Mouse (Mus musculus): ENCODE measurements around the gene Lurap1l. TPM values are rescaled to one million over a fixed set of nuclear protein-coding genes. Genes with fewer than 3 reads are reported as not detected.

Gene Lurap1l
- total and polyA plus RNA-seq, 2 experiments from 2014 or later = 2.1 to 7.5 TPM

- no peak overlapping the region for H3K4me3 ChIP-seq (ENCODE audit: low read depth, low read length)
- H3K27me3 ChIP-seq (ENCODE audit: control insufficient read depth, insufficient read depth, low read length) = no peaks in the 10 kb centered on the region
- H3K9me3 ChIP-seq (replicated peaks; ENCODE audit: control insufficient read depth, low read length) = no peaks in the 10 kb centered on the region
- H3K4me2 ChIP-seq (ENCODE audit: low read depth, low read length) = no peak overlapping the region
- no peaks in the 10 kb centered on the region for H3K36me3 ChIP-seq (replicated peaks; ENCODE audit: control insufficient read depth, insufficient read depth, low read length)
- no peaks in the 10 kb centered on the region for H3K4me1 ChIP-seq (ENCODE audit: control insufficient read depth, insufficient read depth)
- ATAC-seq (ENCODE audit: insufficient read depth, low read depth) = no peak
- DNase-seq (ENCODE audit: low spot score) = peak; percentile 39
- no peak overlapping the region for H3K9ac ChIP-seq (replicated peaks; ENCODE audit: low read depth, low read length)
- TF ChIP-seq EP300 (IDR thresholded peaks at IDR 0.05; ENCODE audit: low read depth) (no peak), CTCF (IDR thresholded peaks at IDR 0.05; ENCODE audit: low read depth) (peak; percentile 44)
- 36% methylated on average over 6 of the region's 6 CpGs for WGBS
- no peak overlapping the region for H3K27ac ChIP-seq (ENCODE audit: low read depth)
Measured at GRCm38 (mm10) chr4:80872847-80873644, 37.4 kb upstream of the Lurap1l start.

- Histone ChIP-seq H3K9me3 (replicated peaks; ENCODE audit: control insufficient read depth, low read length) (no peaks in the 10 kb centered on the region), H3K4me1 (ENCODE audit: control insufficient read depth, insufficient read depth) (no peaks in the 10 kb centered on the region), H3K27me3 (ENCODE audit: control insufficient read depth, insufficient read depth, low read length) (no peaks in the 10 kb centered on the region), H3K36me3 (replicated peaks; ENCODE audit: control insufficient read depth, insufficient read depth, low read length) (no peaks in the 10 kb centered on the region), H3K4me3 (ENCODE audit: low read depth, low read length) (no peak overlapping the region), H3K27ac (ENCODE audit: low read depth) (no peak overlapping the region), H3K9ac (replicated peaks; ENCODE audit: low read depth, low read length) (no peak overlapping the region), H3K4me2 (ENCODE audit: low read depth, low read length) (no peak overlapping the region)
- TF ChIP-seq EP300 (IDR thresholded peaks at IDR 0.05; ENCODE audit: low read depth) (no peak), CTCF (IDR thresholded peaks at IDR 0.05; ENCODE audit: low read depth) (no peak)
- no peak for ATAC-seq (ENCODE audit: insufficient read depth, low read depth)
- 45% methylated on average over 5 of the region's 5 CpGs for WGBS
- no peak for DNase-seq (ENCODE audit: low spot score)
Measured at GRCm38 (mm10) chr4:80874121-80874859, 36.2 kb upstream of the Lurap1l start.

DNA sequence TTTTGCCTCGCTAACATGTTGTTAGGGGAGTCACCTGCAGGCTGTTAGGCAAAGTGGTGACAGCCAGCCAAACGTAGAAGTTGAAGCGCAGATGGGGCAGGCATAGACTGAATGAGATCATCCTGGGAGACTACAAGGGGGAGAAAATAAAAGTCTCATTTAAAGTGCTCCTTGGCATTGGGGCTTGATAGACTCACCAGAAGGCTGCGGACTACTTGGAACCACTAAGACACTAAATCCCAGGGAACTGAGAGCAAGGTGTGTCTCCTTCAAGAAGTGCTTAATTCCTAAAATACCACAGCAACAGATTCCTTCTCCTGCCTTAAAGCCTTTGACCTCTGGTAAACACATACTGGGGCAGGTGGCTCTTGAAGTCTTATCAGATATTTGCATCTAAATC is 35.4 kb upstream of the Lurap1l start:
- Histone ChIP-seq H3K4me1 (ENCODE audit: control insufficient read depth, insufficient read depth) (no peaks in the 10 kb centered on the region), H3K4me3 (ENCODE audit: low read depth, low read length) (no peak overlapping the region), H3K36me3 (replicated peaks; ENCODE audit: control insufficient read depth, insufficient read depth, low read length) (no peaks in the 10 kb centered on the region), H3K27ac (ENCODE audit: low read depth) (no peak overlapping the region), H3K27me3 (ENCODE audit: control insufficient read depth, insufficient read depth, low read length) (no peaks in the 10 kb centered on the region), H3K9ac (replicated peaks; ENCODE audit: low read depth, low read length) (no peak overlapping the region), H3K4me2 (ENCODE audit: low read depth, low read length) (no peak overlapping the region), H3K9me3 (replicated peaks; ENCODE audit: control insufficient read depth, low read length) (no peaks in the 10 kb centered on the region)
- ATAC-seq (ENCODE audit: insufficient read depth, low read depth) = no peak
- WGBS = 52% methylated on average over 4 of the region's 4 CpGs
- TF ChIP-seq EP300 (IDR thresholded peaks at IDR 0.05; ENCODE audit: low read depth) (no peak), CTCF (IDR thresholded peaks at IDR 0.05; ENCODE audit: low read depth) (no peak)
- DNase-seq (ENCODE audit: low spot score) = no peak

DNA sequence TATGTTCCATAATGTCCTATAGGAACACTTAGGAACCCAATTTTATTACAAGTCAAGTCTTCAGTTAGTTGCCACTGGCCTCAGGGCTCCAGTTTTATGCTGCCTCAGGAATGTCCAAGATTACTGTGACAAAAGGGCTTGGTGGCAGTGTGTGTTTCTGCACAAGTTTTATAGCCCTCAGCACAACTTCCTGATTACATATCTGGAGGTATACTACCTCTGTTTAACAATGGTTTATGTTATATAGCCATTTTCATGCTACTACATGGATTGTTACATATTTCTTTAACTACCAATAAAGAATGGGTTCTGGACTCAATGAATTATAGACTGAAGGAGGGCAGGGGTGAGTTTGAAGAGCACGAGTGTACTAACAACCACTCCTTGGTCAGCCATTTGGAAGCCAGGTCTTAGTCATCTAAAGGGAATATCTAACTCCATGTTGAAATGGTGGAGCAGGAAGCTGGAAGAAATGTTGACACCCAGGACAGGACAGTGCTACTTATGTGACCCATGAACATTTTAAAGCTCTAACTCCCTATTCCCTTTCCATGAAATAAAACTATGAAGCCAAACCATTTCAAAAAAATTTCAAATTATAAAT is 28.3 kb upstream of the Lurap1l start:
- DNase-seq (ENCODE audit: low spot score) (no peak), ATAC-seq (ENCODE audit: insufficient read depth, low read depth) (no peak)
- H3K27me3 ChIP-seq (ENCODE audit: control insufficient read depth, insufficient read depth, low read length) = no peaks in the 10 kb centered on the region
- H3K4me1 ChIP-seq (ENCODE audit: control insufficient read depth, insufficient read depth) = no peaks in the 10 kb centered on the region
- TF ChIP-seq EP300 (IDR thresholded peaks at IDR 0.05; ENCODE audit: low read depth) = no peak
- TF ChIP-seq CTCF (IDR thresholded peaks at IDR 0.05; ENCODE audit: low read depth) = no peak
- H3K27ac ChIP-seq (ENCODE audit: low read depth) = no peak overlapping the region
- no peaks in the 10 kb centered on the region for H3K9me3 ChIP-seq (replicated peaks; ENCODE audit: control insufficient read depth, low read length)
- no peak overlapping the region for H3K4me2 ChIP-seq (ENCODE audit: low read depth, low read length)
- H3K9ac ChIP-seq (replicated peaks; ENCODE audit: low read depth, low read length) = no peak overlapping the region
- WGBS = 75% methylated on average over 1 of the region's 1 CpGs
- H3K36me3 ChIP-seq (replicated peaks; ENCODE audit: control insufficient read depth, insufficient read depth, low read length) = no peaks in the 10 kb centered on the region
- H3K4me3 ChIP-seq (ENCODE audit: low read depth, low read length) = no peak overlapping the region

DNA sequence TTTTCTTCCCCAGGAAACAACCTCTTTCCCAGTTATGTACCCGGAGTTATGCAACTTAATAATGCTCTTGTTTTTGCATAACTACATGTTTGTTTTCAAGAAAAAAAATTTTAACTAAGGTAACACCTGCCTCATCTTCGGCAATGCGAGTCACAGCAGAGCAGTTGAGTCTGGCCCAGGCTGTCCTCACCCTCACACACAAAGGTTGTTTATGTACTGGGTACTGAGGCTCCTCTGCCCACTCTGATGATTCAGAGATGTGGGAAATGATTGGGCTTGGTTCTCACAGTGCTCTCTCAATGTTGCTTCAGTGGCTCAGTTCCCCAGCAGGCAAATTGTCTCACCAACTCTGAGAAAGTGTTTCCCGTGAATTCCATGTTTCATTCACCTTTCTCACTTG is 23.8 kb upstream of the Lurap1l start:
- TF ChIP-seq CTCF (IDR thresholded peaks at IDR 0.05; ENCODE audit: low read depth) = no peak
- no peak for TF ChIP-seq EP300 (IDR thresholded peaks at IDR 0.05; ENCODE audit: low read depth)
- H3K36me3 ChIP-seq (replicated peaks; ENCODE audit: control insufficient read depth, insufficient read depth, low read length) = no peaks in the 10 kb centered on the region
- no peak overlapping the region for H3K27ac ChIP-seq (ENCODE audit: low read depth)
- no peaks in the 10 kb centered on the region for H3K27me3 ChIP-seq (ENCODE audit: control insufficient read depth, insufficient read depth, low read length)
- WGBS = 63% methylated on average over 4 of the region's 4 CpGs
- no peaks in the 10 kb centered on the region for H3K9me3 ChIP-seq (replicated peaks; ENCODE audit: control insufficient read depth, low read length)
- H3K4me1 ChIP-seq (ENCODE audit: control insufficient read depth, insufficient read depth) = no peaks in the 10 kb centered on the region
- no peak overlapping the region for H3K4me2 ChIP-seq (ENCODE audit: low read depth, low read length)
- no peak for ATAC-seq (ENCODE audit: insufficient read depth, low read depth)
- no peak overlapping the region for H3K4me3 ChIP-seq (ENCODE audit: low read depth, low read length)
- DNase-seq (ENCODE audit: low spot score) = no peak
- no peak overlapping the region for H3K9ac ChIP-seq (replicated peaks; ENCODE audit: low read depth, low read length)
